Mouse (Mus musculus) lung, postnatal 0 days (tissue): Measurements from ENCODE around the gene Ptger2.
A peak's percentile ranks its signal among the peaks of the same experiment; 100 is the strongest.

Experiments
- CTCF ChIP-seq: IDR thresholded peaks from 2 replicates; pipeline ENCODE4 v1.5.1; 2016; ENCODE audit warnings: antibody characterized with exemption, mild to moderate bottlenecking
- EP300 ChIP-seq: IDR thresholded peaks from 2 replicates; pipeline ENCODE4 v1.6.1; 2016; ENCODE audit warnings: antibody characterized with exemption, mild to moderate bottlenecking, control low read depth

DNA sequence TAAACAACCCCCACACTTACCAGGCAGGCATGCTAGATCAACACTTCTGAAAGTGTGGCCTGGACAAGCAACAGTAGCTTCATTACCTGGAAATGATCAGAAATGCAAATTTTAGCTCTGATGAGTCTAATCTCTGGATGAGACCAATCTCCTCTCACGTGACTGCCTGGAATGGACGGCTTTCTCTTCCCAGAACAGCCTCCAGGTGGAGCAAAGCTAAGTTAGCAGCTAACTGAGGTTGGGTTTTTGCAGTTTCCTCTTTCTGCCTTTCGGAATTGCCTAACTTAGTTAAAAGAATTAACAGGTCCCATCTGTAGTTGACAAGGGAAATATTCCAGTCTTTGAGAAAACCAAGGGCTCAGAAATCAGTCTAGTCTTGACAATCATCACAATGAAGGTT, 8.1 kb upstream of the Ptger2 start:
- TF ChIP-seq CTCF (peak; percentile 67), EP300 (no peak)
